Mouse (Mus musculus): ENCODE data around the gene Gper1.
A peak's percentile ranks its signal among the peaks of the same experiment; 100 is the strongest.

Gene Gper1

DNA sequence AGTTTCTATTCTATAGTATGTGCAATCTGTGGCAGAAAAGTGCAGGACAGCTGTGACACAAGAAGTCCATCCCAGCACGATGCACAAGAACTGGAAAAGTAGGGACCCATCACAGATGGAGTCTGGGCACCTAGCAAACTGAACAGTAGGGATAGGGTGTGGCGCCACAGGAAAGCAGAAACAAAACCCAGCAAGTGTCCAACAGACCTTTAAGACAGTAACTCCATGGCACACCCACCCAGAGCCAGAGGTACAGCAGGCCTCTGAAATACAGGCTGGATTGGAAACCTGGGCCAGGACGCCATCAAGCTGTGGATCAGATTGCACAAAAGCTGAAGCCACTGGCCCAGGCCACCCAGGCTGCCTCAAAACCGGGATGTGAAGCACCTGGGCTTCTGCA is 20.0 kb downstream of the Gper1 start:
- DNase-seq (ENCODE audit: low spot score in 2 of 2), result no peak

DNA sequence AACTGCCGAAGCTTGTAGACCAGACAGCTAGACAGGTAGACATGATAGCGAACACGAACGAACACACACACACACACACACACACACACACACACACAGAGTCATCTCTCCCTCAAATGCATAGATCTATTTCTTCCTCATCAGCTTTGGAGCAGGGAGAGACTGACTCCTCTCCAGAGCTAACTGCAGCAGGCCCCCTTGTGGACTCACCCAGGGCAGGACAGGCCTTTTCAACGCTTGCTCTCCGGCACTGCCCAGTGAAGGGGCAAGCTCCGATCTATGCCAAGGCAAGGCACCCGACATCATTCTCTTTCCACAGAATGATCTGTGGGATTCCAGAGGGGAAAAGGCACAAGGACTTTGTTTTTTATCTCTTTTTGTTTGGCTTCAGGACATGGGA is 22.3 kb downstream of the Gper1 start:
- no peak for DNase-seq (ENCODE audit: low spot score in 2 of 2)

DNA sequence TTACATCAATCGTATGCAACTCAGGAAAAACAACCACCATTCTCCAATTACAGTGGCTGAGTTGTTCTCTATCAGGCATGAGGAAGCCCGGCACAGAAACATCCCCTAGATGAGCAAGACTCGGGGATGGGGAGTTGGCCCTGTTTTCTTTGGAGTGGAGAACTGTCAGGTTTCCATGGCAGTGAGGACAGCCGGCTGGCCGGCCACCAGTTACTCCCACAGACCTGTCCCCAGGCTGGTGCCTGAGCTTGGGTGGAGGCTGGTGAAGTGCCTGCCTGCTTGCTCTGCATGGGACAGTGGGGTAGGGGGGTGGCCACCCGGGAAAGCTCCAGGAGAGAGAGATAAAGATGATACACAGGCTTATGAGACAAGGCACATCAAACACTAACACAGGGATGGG is 25.1 kb downstream of the Gper1 start:
- DNase-seq (ENCODE audit: low spot score in 2 of 2), result no peak

DNA sequence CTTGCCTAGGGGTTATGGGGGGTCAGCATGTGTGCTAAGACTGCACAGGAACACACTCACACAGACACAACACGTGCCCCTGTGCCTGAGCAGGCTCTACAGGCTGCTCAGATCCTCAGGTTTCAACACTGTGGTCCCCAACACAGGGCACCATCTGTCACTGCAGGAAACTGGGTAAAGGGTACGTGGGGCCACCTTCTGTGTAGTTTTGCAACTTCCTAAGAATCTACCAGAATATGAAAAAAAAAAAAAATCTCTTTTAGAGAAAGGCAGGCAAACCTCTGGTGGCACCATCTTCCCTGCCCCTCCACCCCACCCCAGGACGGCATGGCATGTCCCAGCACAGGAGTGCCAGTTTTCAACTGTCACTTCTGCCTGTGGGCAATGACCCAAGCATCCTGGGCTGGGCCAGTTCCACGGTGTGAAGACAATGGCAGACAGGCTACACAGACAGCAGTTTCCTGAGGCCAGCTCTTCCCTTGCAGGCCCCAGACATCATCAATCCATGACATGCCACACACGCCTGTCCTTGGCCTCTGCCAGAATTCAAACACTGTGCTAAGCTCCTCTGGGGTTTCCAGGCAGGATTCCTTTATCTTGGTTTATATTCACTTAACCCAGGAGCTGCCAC is 26.3 kb downstream of the Gper1 start:
- DNase-seq (ENCODE audit: low spot score in 2 of 2), result peak in 1 of 2 experiments; percentile 43

DNA sequence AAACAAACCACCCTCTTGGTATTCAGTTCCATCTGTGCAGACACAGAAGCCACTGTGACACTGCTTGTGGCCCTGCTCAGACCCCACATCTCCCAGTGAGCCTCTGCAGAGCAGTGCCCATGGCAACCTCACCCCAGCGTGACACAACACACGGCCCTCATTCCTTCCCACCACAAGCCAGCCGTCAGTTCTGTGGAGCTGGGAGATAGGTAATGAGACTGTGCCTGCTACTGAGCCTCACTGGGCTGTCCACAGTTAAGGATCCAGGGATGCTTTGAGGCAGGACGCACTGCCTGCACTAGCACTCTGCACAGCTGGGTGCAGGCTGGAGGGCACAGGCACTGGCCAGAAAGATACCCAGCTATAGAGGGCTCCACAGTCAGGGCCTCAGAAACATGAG is 27.0 kb downstream of the Gper1 start:
- no peak for DNase-seq (ENCODE audit: low spot score in 2 of 2)

DNA sequence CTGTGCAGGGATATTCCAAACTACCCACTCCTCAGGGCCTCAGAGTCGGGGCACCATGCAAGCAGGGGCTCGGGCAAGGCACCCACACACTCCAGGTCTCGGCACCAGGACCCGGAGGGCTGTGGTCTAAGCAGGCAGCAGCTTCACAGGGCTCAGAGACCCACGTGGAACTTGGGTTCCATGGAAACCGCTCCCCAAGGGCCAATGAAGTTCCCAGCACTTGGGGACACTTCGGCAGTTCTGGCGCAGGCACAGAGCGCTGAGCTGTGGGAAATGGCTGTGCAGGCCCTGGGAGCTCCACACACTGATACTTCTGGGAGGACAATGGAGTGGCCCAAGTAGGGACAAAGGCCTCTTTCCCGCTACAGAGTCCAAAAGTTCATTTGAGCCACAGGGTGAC is 30.1 kb downstream of the Gper1 start:
- DNase-seq (ENCODE audit: low spot score in 2 of 2), result no peak

DNA sequence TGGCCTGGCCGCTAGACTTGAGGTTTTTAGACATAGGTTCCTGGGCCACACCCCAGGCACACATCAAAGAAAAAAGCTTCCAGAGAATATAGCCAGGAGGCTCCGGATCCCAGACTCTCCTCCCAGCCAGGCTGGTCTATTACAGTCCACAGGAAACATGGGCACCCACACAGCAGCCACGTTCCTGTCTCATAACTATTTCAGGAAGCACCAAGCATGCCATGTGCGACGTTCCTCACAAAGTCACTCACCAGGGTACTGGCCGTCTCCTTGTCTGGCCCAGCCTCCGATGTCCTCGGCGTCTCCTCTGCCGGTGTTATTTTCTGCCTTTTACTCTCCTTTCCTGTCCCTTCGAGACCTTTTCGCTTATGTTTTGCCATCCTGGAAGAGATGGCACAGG is 32.2 kb downstream of the Gper1 start:
- no peak for DNase-seq (ENCODE audit: low spot score in 2 of 2)

DNA sequence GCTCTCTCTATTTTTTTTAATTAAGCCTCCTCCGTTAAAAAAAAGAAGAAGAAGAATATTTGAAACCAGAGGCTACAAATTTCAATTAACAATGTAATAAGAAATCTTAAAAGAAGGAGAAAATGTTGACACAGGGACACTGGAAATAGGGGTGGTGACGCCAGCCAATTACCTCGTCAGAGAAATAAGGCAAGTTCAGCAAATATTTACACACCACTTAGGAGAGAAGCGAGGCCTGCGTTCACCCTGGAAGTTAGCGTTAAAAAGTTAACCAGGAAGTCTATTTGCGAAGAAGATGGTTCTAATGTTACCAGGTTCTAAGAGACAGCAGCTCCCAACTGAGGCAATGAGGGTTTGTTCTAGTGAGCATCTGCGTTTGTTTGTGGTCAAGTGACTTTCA is 34.3 kb downstream of the Gper1 start:
- no peak for DNase-seq (ENCODE audit: low spot score in 2 of 2)

DNA sequence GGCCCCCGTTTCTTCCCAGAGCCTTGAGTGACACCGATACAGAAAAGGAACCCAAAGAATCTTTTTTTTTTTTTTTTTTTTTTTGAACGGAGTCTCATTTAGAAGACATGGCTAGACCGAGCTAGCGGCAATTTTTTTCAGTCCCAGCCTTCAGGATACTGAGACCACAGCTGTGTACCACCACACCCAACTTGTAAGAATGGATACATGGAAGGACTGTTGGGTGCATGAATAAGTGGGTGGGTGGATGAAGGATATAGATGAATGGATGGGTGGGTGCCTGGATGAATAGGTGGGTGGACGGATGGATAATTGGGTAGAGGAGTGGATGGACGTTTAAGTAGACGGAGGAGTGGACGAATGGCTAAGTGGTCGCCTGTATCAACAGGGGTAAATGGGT is 37.0 kb downstream of the Gper1 start:
- DNase-seq (ENCODE audit: low spot score in 2 of 2), result no peak

DNA sequence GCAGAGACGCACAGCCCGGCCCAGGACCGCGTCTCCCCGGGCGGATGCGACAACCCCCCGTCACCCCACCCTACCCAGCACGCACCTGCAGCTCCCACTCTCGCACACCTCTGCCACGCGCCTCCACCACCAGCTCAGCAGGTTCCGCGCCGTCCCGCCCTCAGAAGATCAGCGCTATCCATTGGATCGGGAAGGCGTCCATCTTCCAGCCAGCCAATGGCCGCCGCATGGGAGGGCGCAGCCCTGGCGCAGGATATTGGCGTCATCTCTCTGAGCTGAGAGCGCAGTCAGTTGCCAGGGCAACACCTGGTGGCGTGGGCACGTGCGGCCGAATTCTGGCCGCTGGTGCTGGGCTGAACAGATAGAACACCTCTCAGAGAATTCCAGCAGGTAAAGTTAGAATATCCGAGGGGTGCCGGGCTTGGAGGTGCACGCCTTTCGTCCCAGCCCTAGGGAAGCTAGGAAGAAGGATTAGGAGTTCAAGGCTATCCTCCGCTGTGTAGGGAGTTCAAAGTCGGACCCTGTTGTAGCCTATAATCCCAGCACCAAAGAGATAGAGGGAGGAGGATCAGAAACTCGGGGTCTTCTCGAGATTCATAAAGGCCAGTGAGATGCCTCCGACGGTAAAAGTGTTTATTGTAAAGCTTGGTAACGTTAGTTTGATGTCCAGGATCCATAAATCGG is 37.6 kb downstream of the Gper1 start, which contains the start of gene 3110082I17Rik:
3110082I17Rik (minus strand) TSS at position 144 of the 684 bp plus-strand sequence.
- peak; percentile 96 for DNase-seq (ENCODE audit: low spot score in 2 of 2)

DNA sequence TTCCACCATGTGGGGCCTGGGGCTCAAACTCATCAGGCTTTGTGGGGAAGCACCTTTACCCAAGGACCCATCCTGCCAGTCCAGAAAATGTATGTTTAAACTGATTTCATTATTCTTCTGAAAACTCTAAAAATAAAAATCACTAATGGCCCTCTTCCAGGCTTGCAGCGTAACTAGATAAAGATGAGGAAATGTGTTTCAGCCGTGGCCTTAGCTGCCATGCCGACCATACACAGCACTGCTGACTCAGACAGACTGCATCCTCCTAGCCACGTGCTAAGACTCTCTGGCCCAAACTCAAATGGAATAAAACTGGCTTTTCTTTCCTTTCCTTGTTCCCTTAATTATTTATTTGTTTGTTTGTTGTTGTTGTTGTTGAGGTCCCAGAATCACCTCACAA is 41.9 kb downstream of the Gper1 start:
- no peak for DNase-seq (ENCODE audit: low spot score in 2 of 2)

DNA sequence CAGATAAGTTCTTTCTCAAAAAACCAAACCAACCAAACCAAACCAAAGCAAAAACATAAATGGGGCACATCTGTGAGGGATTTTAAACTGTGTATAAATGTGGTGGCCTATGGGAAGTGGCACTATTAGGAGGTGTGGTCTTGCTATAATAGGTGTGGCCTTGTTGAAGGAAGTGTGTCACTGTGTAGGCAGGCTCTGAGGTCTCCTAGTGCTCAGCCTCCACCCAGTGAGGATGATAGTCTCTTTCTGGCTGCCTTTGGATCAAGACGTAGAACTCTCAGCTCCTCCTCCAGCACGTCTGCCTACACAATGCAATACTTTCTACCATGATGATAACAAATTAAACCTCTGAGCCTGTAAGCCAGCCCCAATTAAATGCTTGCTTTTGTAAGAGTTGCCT is 43.4 kb downstream of the Gper1 start:
- no peak for DNase-seq (ENCODE audit: low spot score in 2 of 2)

DNA sequence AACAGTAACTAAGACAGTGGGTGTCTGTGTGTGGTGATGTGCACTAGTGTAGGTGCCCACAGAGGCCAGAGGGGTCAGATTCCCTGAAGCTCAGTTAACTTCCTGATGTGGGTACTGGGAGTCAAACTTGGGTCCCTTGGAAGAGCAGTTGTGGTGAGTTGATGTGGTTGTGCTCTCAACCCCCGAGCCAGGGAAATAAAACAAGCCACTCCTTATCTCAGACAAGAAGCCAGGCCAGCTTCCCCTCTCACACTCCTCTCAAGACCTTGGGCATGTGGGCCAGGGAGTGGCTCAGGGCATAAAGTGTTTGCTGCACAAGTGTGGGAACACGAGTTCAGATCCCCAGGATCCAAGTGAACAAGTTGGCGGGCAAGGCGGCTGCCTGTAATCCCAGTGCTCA is 43.9 kb downstream of the Gper1 start:
- no peak for DNase-seq (ENCODE audit: low spot score in 2 of 2)

DNA sequence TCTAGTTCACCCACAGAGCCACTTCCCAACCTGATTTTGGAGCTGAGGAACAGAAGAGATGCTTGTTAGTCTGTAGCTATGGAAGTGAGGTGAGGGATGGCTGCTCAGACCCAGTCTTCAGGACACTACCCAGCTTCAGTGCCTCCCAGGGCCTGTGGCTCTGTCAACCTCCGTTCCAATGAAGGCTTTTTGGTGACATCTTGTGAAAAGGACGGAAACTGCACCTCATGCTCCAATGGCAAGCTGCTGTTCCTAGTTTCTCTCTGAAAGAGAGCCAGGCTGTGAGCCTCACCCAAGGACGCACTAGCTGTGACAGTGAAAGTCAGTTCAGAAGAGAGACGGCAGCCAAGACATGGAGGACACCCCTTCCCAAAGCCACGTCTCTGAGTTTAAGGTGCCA is 45.0 kb downstream of the Gper1 start:
- no peak for DNase-seq (ENCODE audit: low spot score in 2 of 2)

DNA sequence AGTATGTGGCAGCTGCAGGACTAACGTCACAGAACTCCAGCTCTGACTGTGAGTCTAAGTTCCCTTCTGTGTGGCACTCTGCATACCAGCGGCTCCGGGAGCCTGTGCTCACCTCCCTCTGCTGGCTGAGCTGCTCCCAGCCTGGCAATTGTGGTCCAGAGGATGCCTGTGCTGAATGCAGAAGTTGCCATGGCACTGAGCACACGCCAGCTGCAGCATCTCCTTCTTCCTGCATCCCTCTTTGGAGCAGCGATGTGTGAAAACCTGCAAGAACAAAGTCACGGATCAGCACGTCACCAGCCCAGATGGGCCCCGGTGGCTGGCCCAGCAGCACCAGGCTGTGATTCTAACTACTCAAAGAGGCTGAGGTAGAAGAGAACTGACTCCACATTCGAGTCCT is 51.8 kb downstream of the Gper1 start:
- DNase-seq (ENCODE audit: low spot score in 2 of 2), result no peak

Data from heart, adult 9 months (tissue).